Mouse (Mus musculus): ENCODE data around the gene Ylpm1. TPM values are rescaled to one million over a fixed set of nuclear protein-coding genes. Genes with fewer than 3 reads are reported as not detected.
A peak's percentile ranks its signal among the peaks of the same experiment; 100 is the strongest.

Gene Ylpm1
- polyA plus RNA-seq, 1 experiment from 2014 or later: 9.2 TPM

- Histone ChIP-seq H3K9me3 (ENCODE audit: control insufficient read depth, low read length) (no peaks in the 10 kb centered on the region), H3K27ac (replicated peaks) (peak overlapping the region; percentile 53; the same call in 1 of the 2 replicates), H3K4me2 (replicated peaks; ENCODE audit: low read depth) (peak overlapping the region; percentile 84), H3K4me1 (replicated peaks; ENCODE audit: control insufficient read depth, insufficient read depth) (0 out of 2 replicates have a peak, but pooled peaks cover 5% of the 10 kb centered on the region), H3K9ac (ENCODE audit: low read length) (peak overlapping the region; percentile 80), H3K4me3 (ENCODE audit: low read depth, low read length) (peak overlapping the region; percentile 78), H3K36me3 (ENCODE audit: control insufficient read depth, insufficient read depth, low read length) (0 out of 2 replicates have a peak, but pooled peaks cover 3% of the 10 kb centered on the region), H3K27me3 (ENCODE audit: control insufficient read depth, insufficient read depth, low read length) (no peaks in the 10 kb centered on the region)
- TF ChIP-seq EP300 (optimal IDR thresholded peaks at IDR 0.05) (no peak), CTCF (IDR thresholded peaks at IDR 0.05; ENCODE audit: low read depth) (no peak)
- peak; percentile 45; the same call in 1 of the 2 replicates for ATAC-seq (ENCODE audit: low FRiP score, low TSS enrichment)
- no peak for DNase-seq (ENCODE audit: low spot score)
- 18% methylated on average over 15 of the region's 15 CpGs for WGBS
Observed at GRCm38 (mm10) chr12:84969656-84970427, 26.3 kb upstream of the Ylpm1 start.

GRCm38 (mm10) chr12:84970428-84971096 lies 25.6 kb upstream of the Ylpm1 start, which contains the start of the genes Fcf1 and Arel1:
Gene Fcf1 (plus strand): TSS chr12:84970897.
Gene Arel1 (minus strand): TSS chr12:84970900.
- under 1% methylated on average over 42 of the region's 42 CpGs for WGBS
- H3K9ac ChIP-seq (ENCODE audit: low read length): peak within 1 kb of the TSS; percentile 80
- peak within 1 kb of the TSS; percentile 78 for H3K4me3 ChIP-seq (ENCODE audit: low read depth, low read length)
- TF ChIP-seq CTCF (IDR thresholded peaks at IDR 0.05; ENCODE audit: low read depth): no peak
- TF ChIP-seq EP300 (optimal IDR thresholded peaks at IDR 0.05): no peak
- H3K27ac ChIP-seq (replicated peaks): peak within 1 kb of the TSS; percentile 53
- H3K9me3 ChIP-seq (ENCODE audit: control insufficient read depth, low read length): no peaks in the 10 kb centered on the region
- 0 out of 2 replicates have a peak, but pooled peaks cover 5% of the 10 kb centered on the region for H3K4me1 ChIP-seq (replicated peaks; ENCODE audit: control insufficient read depth, insufficient read depth)
- peak; percentile 90 for DNase-seq (ENCODE audit: low spot score)
- H3K27me3 ChIP-seq (ENCODE audit: control insufficient read depth, insufficient read depth, low read length): no peaks in the 10 kb centered on the region
- H3K36me3 ChIP-seq (ENCODE audit: control insufficient read depth, insufficient read depth, low read length): no peaks in the 10 kb centered on the region
- peak; percentile 93 for ATAC-seq (ENCODE audit: low FRiP score, low TSS enrichment)
- peak within 1 kb of the TSS; percentile 84 for H3K4me2 ChIP-seq (replicated peaks; ENCODE audit: low read depth)

- Histone ChIP-seq H3K27me3 (ENCODE audit: control insufficient read depth, insufficient read depth, low read length) (no peaks in the 10 kb centered on the region), H3K36me3 (ENCODE audit: control insufficient read depth, insufficient read depth, low read length) (peaks cover 19% of the 10 kb centered on the region), H3K4me1 (replicated peaks; ENCODE audit: control insufficient read depth, insufficient read depth) (no peaks in the 10 kb centered on the region), H3K27ac (replicated peaks) (no peak overlapping the region), H3K9me3 (ENCODE audit: control insufficient read depth, low read length) (no peaks in the 10 kb centered on the region), H3K9ac (ENCODE audit: low read length) (no peak overlapping the region), H3K4me2 (replicated peaks; ENCODE audit: low read depth) (no peak overlapping the region), H3K4me3 (ENCODE audit: low read depth, low read length) (no peak overlapping the region)
- 85% methylated on average over 2 of the region's 2 CpGs for WGBS
- no peak for DNase-seq (ENCODE audit: low spot score)
- no peak for TF ChIP-seq EP300 (optimal IDR thresholded peaks at IDR 0.05)
- TF ChIP-seq CTCF (IDR thresholded peaks at IDR 0.05; ENCODE audit: low read depth): no peak
- ATAC-seq (ENCODE audit: low FRiP score, low TSS enrichment): no peak
Observed at GRCm38 (mm10) chr12:84979264-84979862, 16.8 kb upstream of the Ylpm1 start.

DNA sequence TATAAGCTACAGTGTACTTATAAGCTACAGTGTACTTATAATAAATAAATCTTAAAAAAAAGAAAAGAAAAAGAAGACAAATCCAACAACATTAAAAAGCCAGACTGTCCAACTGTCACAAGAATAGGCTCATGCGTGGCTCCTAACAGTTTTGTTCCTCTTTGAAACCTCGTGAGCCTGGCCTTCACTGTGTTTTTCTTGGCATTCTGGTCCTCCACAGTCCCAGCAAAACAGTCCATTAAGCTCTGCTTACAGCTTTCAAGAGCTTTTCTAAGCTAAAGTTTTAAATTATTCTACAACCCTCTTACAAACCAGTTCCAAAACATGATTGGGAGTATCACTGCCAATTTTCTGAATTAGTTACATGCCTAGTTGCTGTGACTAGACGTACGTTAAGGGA lies 6.7 kb upstream of the Ylpm1 start:
- Histone ChIP-seq H3K4me3 (ENCODE audit: low read depth, low read length) (no peak overlapping the region), H3K27ac (replicated peaks) (no peak overlapping the region), H3K9me3 (ENCODE audit: control insufficient read depth, low read length) (no peaks in the 10 kb centered on the region), H3K36me3 (ENCODE audit: control insufficient read depth, insufficient read depth, low read length) (no peaks in the 10 kb centered on the region; the same call in 1 of the 2 replicates), H3K9ac (ENCODE audit: low read length) (no peak overlapping the region), H3K4me2 (replicated peaks; ENCODE audit: low read depth) (no peak overlapping the region), H3K4me1 (replicated peaks; ENCODE audit: control insufficient read depth, insufficient read depth) (no peaks in the 10 kb centered on the region), H3K27me3 (ENCODE audit: control insufficient read depth, insufficient read depth, low read length) (no peaks in the 10 kb centered on the region)
- TF ChIP-seq EP300 (optimal IDR thresholded peaks at IDR 0.05): no peak
- no peak for TF ChIP-seq CTCF (IDR thresholded peaks at IDR 0.05; ENCODE audit: low read depth)
- 69% methylated on average over 4 of the region's 4 CpGs for WGBS
- ATAC-seq (ENCODE audit: low FRiP score, low TSS enrichment) (no peak), DNase-seq (ENCODE audit: low spot score) (no peak)

- no peak overlapping the region for H3K4me3 ChIP-seq (ENCODE audit: low read depth, low read length)
Observed at GRCm38 (mm10) chr12:84995112-84995761, 884 bp upstream of the Ylpm1 start.

More at GRCm38 (mm10) chr12:84995112-84995761, 884 bp upstream of the Ylpm1 start:
- H3K27ac ChIP-seq (replicated peaks): no peak overlapping the region
- DNase-seq (ENCODE audit: low spot score) (no peak), ATAC-seq (ENCODE audit: low FRiP score, low TSS enrichment) (no peak)
- H3K27me3 ChIP-seq (ENCODE audit: control insufficient read depth, insufficient read depth, low read length): no peaks in the 10 kb centered on the region
- no peaks in the 10 kb centered on the region; the same call in 1 of the 2 replicates for H3K4me1 ChIP-seq (replicated peaks; ENCODE audit: control insufficient read depth, insufficient read depth)
- TF ChIP-seq EP300 (optimal IDR thresholded peaks at IDR 0.05) (no peak), CTCF (IDR thresholded peaks at IDR 0.05; ENCODE audit: low read depth) (no peak)
- H3K36me3 ChIP-seq (ENCODE audit: control insufficient read depth, insufficient read depth, low read length): no peaks in the 10 kb centered on the region
- H3K9ac ChIP-seq (ENCODE audit: low read length): no peak overlapping the region
- WGBS: 93% methylated on average over 8 of the region's 9 CpGs
- no peak overlapping the region for H3K4me2 ChIP-seq (replicated peaks; ENCODE audit: low read depth)
- no peaks in the 10 kb centered on the region for H3K9me3 ChIP-seq (ENCODE audit: control insufficient read depth, low read length)

Data from stomach, postnatal 0 days (tissue).